ENCODE assay signal across 8 mouse cellular contexts in the genomic region with DNA sequence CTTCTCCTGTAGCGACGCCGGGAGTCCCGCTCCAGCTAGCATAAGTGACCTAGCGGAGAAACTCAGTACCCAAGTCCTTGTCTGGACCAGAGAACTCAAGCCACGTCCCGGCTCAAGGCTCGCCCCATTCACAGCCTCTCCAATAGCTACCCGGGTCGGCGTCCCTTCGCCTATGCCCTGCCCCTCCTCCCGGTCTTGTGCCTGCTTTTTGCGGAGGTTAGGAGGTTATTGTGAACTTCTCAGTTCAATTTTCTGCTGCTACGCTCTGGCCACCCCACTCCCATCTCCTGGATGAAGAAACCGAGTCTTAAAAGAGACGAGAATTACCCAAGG. TPM values are rescaled to one million over a fixed set of nuclear protein-coding genes. Genes with fewer than 3 reads are reported as not detected.
A peak's percentile ranks its signal among the peaks of the same experiment; 100 is the strongest.
DNase-seq lines count a peak whose midpoint lies in the region; ATAC-seq and TF ChIP-seq lines count a peak whose summit lies in the region.

No protein-coding gene starts in this region.

- peaks cover 42% of the 10 kb centered on the region for H3K4me1 ChIP-seq in heart, embryonic 16.5 days (ENCODE audit: control insufficient read depth, insufficient read depth, low read length)
- H3K4me1 ChIP-seq in bone marrow, adult 2 months (ENCODE audit: control insufficient read depth, insufficient read depth, low read length): peaks cover 4% of the 10 kb centered on the region
- peaks cover 35% of the 10 kb centered on the region for H3K4me1 ChIP-seq in hindbrain, embryonic 14.5 days (replicated peaks; ENCODE audit: control insufficient read depth, insufficient read depth, low read length)
- peaks cover 29% of the 10 kb centered on the region for H3K4me1 ChIP-seq in midbrain, embryonic 12.5 days

- no peak for TF ChIP-seq POLR2A in bone marrow, adult 2 months (IDR thresholded peaks at IDR 0.05; ENCODE audit: borderline replicate concordance, control insufficient read depth, low read depth, low read length)

- no peak for DNase-seq in heart, postnatal 10 days
- no peak for DNase-seq in hindbrain, embryonic 14.5 days (ENCODE audit: low spot score)
- DNase-seq in left cerebral cortex, adult 8-10 months (ENCODE audit: low spot score in 2 of 2): no peak
- no peak for DNase-seq in left cerebral cortex, adult 18-20 months (ENCODE audit: low spot score in 2 of 2)
- DNase-seq in left cerebral cortex, adult 11 months (ENCODE audit: low spot score): no peak

- intact Hi-C loops in heart, postnatal 10 days (cut with DNase I): loop anchor here (10.0 kb wide), 1 partner anchor 169 kb away; no protein-coding TSS in a partner anchor

- 5% methylated on average over 17 of the region's 17 CpGs for WGBS in heart, embryonic 16.5 days
- WGBS in bone marrow, adult 2 months: 2% methylated on average over 17 of the region's 17 CpGs
- WGBS in hindbrain, embryonic 14.5 days: 3% methylated on average over 17 of the region's 17 CpGs
- 1% methylated on average over 17 of the region's 17 CpGs for WGBS in midbrain, embryonic 12.5 days

- H3K4me3 ChIP-seq in heart, embryonic 16.5 days (ENCODE audit: low read length): peak overlapping the region; percentile 86
- peak overlapping the region; percentile 72 for H3K4me3 ChIP-seq in bone marrow, adult 2 months (replicated peaks; ENCODE audit: control insufficient read depth, low read depth, low read length)
- H3K4me3 ChIP-seq in hindbrain, embryonic 14.5 days (replicated peaks; ENCODE audit: low read length): peak overlapping the region; percentile 75
- peak overlapping the region; percentile 79 for H3K4me3 ChIP-seq in midbrain, embryonic 12.5 days

- H3K9ac ChIP-seq in heart, embryonic 16.5 days (ENCODE audit: low read length): peak overlapping the region; percentile 95
- peak overlapping the region; percentile 81 for H3K9ac ChIP-seq in hindbrain, embryonic 14.5 days
- peak overlapping the region; percentile 71 for H3K9ac ChIP-seq in midbrain, embryonic 12.5 days (replicated peaks)

- TF ChIP-seq CTCF in bone marrow, adult 2 months (IDR thresholded peaks at IDR 0.05; ENCODE audit: control insufficient read depth, insufficient read depth, low read length): no peak

- peak overlapping the region; percentile 95 for H3K27ac ChIP-seq in heart, embryonic 16.5 days (ENCODE audit: low read length)
- peak overlapping the region; percentile 98 for H3K27ac ChIP-seq in bone marrow, adult 2 months (ENCODE audit: control insufficient read depth, insufficient read depth, low read depth, low read length, poor library complexity)
- 0 out of 2 replicates have a peak overlapping the region, but pooled peaks have one; percentile 17 for H3K27ac ChIP-seq in hindbrain, embryonic 14.5 days
- H3K27ac ChIP-seq in midbrain, embryonic 12.5 days (replicated peaks): no peak overlapping the region

- 0 out of 2 replicates have a peak, but pooled peaks cover 2% of the 10 kb centered on the region for H3K9me3 ChIP-seq in heart, embryonic 16.5 days (replicated peaks; ENCODE audit: control insufficient read depth, low read length)
- no peaks in the 10 kb centered on the region for H3K9me3 ChIP-seq in hindbrain, embryonic 14.5 days (ENCODE audit: control insufficient read depth, low read length)
- no peaks in the 10 kb centered on the region; the same call in 1 of the 2 replicates for H3K9me3 ChIP-seq in midbrain, embryonic 12.5 days

- H3K27me3 ChIP-seq in heart, embryonic 16.5 days (ENCODE audit: control insufficient read depth, insufficient read depth, low read length): no peaks in the 10 kb centered on the region
- no peaks in the 10 kb centered on the region for H3K27me3 ChIP-seq in hindbrain, embryonic 14.5 days (ENCODE audit: control insufficient read depth, insufficient read depth, low read length)
- H3K27me3 ChIP-seq in midbrain, embryonic 12.5 days: peaks cover 48% of the 10 kb centered on the region

- H3K4me2 ChIP-seq in heart, embryonic 16.5 days (ENCODE audit: low read depth, low read length): peak overlapping the region; percentile 76
- peak overlapping the region; percentile 87 for H3K4me2 ChIP-seq in hindbrain, embryonic 14.5 days (replicated peaks)
- peak overlapping the region; percentile 97 for H3K4me2 ChIP-seq in midbrain, embryonic 12.5 days (replicated peaks)

- no peaks in the 10 kb centered on the region for H3K36me3 ChIP-seq in heart, embryonic 16.5 days (ENCODE audit: control insufficient read depth, insufficient read depth)
- H3K36me3 ChIP-seq in hindbrain, embryonic 14.5 days (replicated peaks; ENCODE audit: control insufficient read depth, insufficient read depth): no peaks in the 10 kb centered on the region
- no peaks in the 10 kb centered on the region for H3K36me3 ChIP-seq in midbrain, embryonic 12.5 days

- ATAC-seq in heart, embryonic 16.5 days (replicated peaks; ENCODE audit: extremely low read depth, insufficient read depth, low FRiP score): no peak
- ATAC-seq in hindbrain, embryonic 14.5 days (ENCODE audit: low FRiP score): no peak; the same call in 1 of the 2 replicates
- no peak; the same call in 1 of the 2 replicates for ATAC-seq in midbrain, embryonic 12.5 days (ENCODE audit: low FRiP score, low read depth)

RNA-seq across cellular contexts. Expression of gene Card19, which starts 0.3 kb away (rescaled TPM):
- polyA plus RNA-seq in heart, embryonic 16.5 days (2015; fragmentation: Nextera tagmentation; extraction: Ambion mirVana): 143 and 144 TPM in 2 replicates
- total RNA-seq in heart, postnatal 10 days (2021): 100 to 1,000 TPM; 112 to 117 TPM
- polyA plus RNA-seq in bone marrow, adult 2 months (2011; ENCODE audit: insufficient read depth, insufficient read length, low replicate concordance, missing spikeins): 27.5 and 41.1 TPM in 2 replicates
- 31.0 and 37.0 TPM in 2 replicates for polyA plus RNA-seq in hindbrain, embryonic 14.5 days (2014; fragmentation: Nextera tagmentation; extraction: Ambion mirVana)
- 16.9 and 18.2 TPM in 2 replicates for polyA plus RNA-seq in midbrain, embryonic 12.5 days (2016; fragmentation: Nextera tagmentation; extraction: Ambion mirVana)
- total RNA-seq in left cerebral cortex, adult 8-10 months (2022): 10 to 100 TPM; 10.7 to 18.4 (median 13.6) TPM
- total RNA-seq in left cerebral cortex, adult 18-20 months (2021): 1 to 10 TPM; 8.0 to 8.8 TPM

RNA-seq across cellular contexts. Expression of gene Ninj1, which starts 28.9 kb away (rescaled TPM):
- 78.8 and 84.5 TPM in 2 replicates for polyA plus RNA-seq in heart, embryonic 16.5 days (2015; fragmentation: Nextera tagmentation; extraction: Ambion mirVana)
- 10 to 100 TPM; 45.2 to 88.0 TPM for total RNA-seq in heart, postnatal 10 days (2021)
- 21.4 and 36.6 TPM in 2 replicates for polyA plus RNA-seq in bone marrow, adult 2 months (2011; ENCODE audit: insufficient read depth, insufficient read length, low replicate concordance, missing spikeins)
- 33.3 and 33.5 TPM in 2 replicates for polyA plus RNA-seq in hindbrain, embryonic 14.5 days (2014; fragmentation: Nextera tagmentation; extraction: Ambion mirVana)
- 15.9 and 16.7 TPM in 2 replicates for polyA plus RNA-seq in midbrain, embryonic 12.5 days (2016; fragmentation: Nextera tagmentation; extraction: Ambion mirVana)
- 10 to 100 TPM; 20.1 to 21.3 (median 21.0) TPM for total RNA-seq in left cerebral cortex, adult 8-10 months (2022)
- 10 to 100 TPM; 19.1 to 20.7 TPM for total RNA-seq in left cerebral cortex, adult 18-20 months (2021)

RNA-seq across cellular contexts. Expression of gene Susd3, which starts 32.3 kb away (rescaled TPM):
- 1.4 and 1.8 TPM in 2 replicates for polyA plus RNA-seq in heart, embryonic 16.5 days (2015; fragmentation: Nextera tagmentation; extraction: Ambion mirVana)
- 1 to 10 TPM in 1 of 2 experiments, under 1 TPM in 1; 0.62 to 1.1 TPM for total RNA-seq in heart, postnatal 10 days (2021)
- polyA plus RNA-seq in bone marrow, adult 2 months (2011; ENCODE audit: insufficient read depth, insufficient read length, low replicate concordance, missing spikeins): 3.0 and 10.2 TPM in 2 replicates
- polyA plus RNA-seq in hindbrain, embryonic 14.5 days (2014; fragmentation: Nextera tagmentation; extraction: Ambion mirVana): 0.72 and 0.98 TPM in 2 replicates
- 0.70 and 0.86 TPM in 2 replicates for polyA plus RNA-seq in midbrain, embryonic 12.5 days (2016; fragmentation: Nextera tagmentation; extraction: Ambion mirVana)
- total RNA-seq in left cerebral cortex, adult 8-10 months (2022): 1 to 10 TPM; 2.2 to 4.8 (median 3.5) TPM
- 1 to 10 TPM; 2.4 to 2.6 TPM for total RNA-seq in left cerebral cortex, adult 18-20 months (2021)
